Mouse (Mus musculus) spleen, postnatal 10 days (tissue): ENCODE data around the gene Cntfr.

ENCODE experiments used
- DNase-seq, 2 experiments: peaks; one replicate each; pipeline ENCODE4 v3.0.0; 2021 to 2022; ENCODE audit warnings: low spot score in 2 of 2

Gene Cntfr

GRCm38 (mm10) chr4:41614156-41614555, 82.7 kb downstream of the Cntfr start:
- DNase-seq, result peak; percentile 43 to 75

- no peak for DNase-seq
Measured at GRCm38 (mm10) chr4:41612166-41612565, 84.7 kb downstream of the Cntfr start.

- no peak for DNase-seq
Measured at GRCm38 (mm10) chr4:41610594-41610980, 86.3 kb downstream of the Cntfr start.

GRCm38 (mm10) chr4:41609681-41610593, 87.0 kb downstream of the Cntfr start:
- DNase-seq, result no peak
